Mouse (Mus musculus) neural tube, embryonic 11.5 days (tissue): ENCODE measurements around the gene Mapk7. TPM values are rescaled to one million over a fixed set of nuclear protein-coding genes. Genes with fewer than 3 reads are reported as not detected.

Experiments used
- ATAC-seq: fragments of 200-750 bp; cut with Nextera tagmentation; 2 replicates; pipeline ENCODE4 v1.8.0; 2017; ENCODE audit warnings: moderate number of reproducible peaks, mild to moderate bottlenecking, moderate TSS enrichment, moderate library complexity; ENCODE audit not compliant: insufficient read depth, low FRiP score, low TSS enrichment
- DNase-seq: peaks from one replicate; pipeline ENCODE4 v3.0.0-alpha.2; 2015; ENCODE audit warnings: low spot score
- H3K27ac ChIP-seq: fragments of 300-500 bp; sonication (generic); 2 replicates; pipeline ENCODE4 v1.5.1; 2014; ENCODE audit warnings: low read depth, mild to moderate bottlenecking, low read length
- H3K27me3 ChIP-seq: fragments of 300-500 bp; sonication (generic); 2 replicates; pipeline ENCODE4 v1.6.1; 2014; ENCODE audit warnings: mild to moderate bottlenecking, low read length, mixed read lengths; ENCODE audit not compliant: control insufficient read depth, insufficient read depth
- H3K36me3 ChIP-seq: fragments of 300-500 bp; sonication (generic); 2 replicates; pipeline ENCODE4 v1.6.1; 2014; ENCODE audit warnings: mild to moderate bottlenecking, low read length, moderate library complexity, mixed read lengths; ENCODE audit not compliant: control insufficient read depth, insufficient read depth
- H3K4me1 ChIP-seq: fragments of 300-500 bp; sonication (generic); 2 replicates; pipeline ENCODE4 v1.6.1; 2014; ENCODE audit warnings: low read length, mixed read lengths; ENCODE audit not compliant: control insufficient read depth, insufficient read depth
- H3K4me2 ChIP-seq: fragments of 300-500 bp; sonication (generic); 2 replicates; pipeline ENCODE4 v1.6.1; 2014; ENCODE audit warnings: low read depth, mild to moderate bottlenecking, moderate library complexity
- H3K4me3 ChIP-seq: fragments of 300-500 bp; sonication (generic); 2 replicates; pipeline ENCODE4 v1.5.1; 2014; ENCODE audit warnings: low read depth, low read length
- H3K9ac ChIP-seq: fragments of 300-500 bp; sonication (generic); 2 replicates; pipeline ENCODE4 v1.6.1; 2014; ENCODE audit warnings: mild to moderate bottlenecking, low read length
- H3K9me3 ChIP-seq: fragments of 300-500 bp; sonication (generic); 2 replicates; pipeline ENCODE4 v1.6.1; 2016; ENCODE audit warnings: low read length; ENCODE audit not compliant: control insufficient read depth
- WGBS: fragments of 180-500 bp; shearing (Covaris S2); extraction: QIAGEN DNeasy Blood & Tissue Kit; methylation state at CpG from one replicate; pipeline ENCODE4 v1.1.7; 2014; 5-methylcytosine and 5-hydroxymethylcytosine counted together
- polyA plus RNA-seq: library from polyadenylated mRNA; unstranded; fragments of >200 nt; fragmentation: Nextera tagmentation; extraction: Ambion mirVana; gene quantifications from 2 replicates; pipeline ENCODE4 v1.2.1, GENCODE M21; 2014

The Mapk7 gene
- polyA plus RNA-seq, 1 experiment from 2014 or later: 76.7 TPM

DNA sequence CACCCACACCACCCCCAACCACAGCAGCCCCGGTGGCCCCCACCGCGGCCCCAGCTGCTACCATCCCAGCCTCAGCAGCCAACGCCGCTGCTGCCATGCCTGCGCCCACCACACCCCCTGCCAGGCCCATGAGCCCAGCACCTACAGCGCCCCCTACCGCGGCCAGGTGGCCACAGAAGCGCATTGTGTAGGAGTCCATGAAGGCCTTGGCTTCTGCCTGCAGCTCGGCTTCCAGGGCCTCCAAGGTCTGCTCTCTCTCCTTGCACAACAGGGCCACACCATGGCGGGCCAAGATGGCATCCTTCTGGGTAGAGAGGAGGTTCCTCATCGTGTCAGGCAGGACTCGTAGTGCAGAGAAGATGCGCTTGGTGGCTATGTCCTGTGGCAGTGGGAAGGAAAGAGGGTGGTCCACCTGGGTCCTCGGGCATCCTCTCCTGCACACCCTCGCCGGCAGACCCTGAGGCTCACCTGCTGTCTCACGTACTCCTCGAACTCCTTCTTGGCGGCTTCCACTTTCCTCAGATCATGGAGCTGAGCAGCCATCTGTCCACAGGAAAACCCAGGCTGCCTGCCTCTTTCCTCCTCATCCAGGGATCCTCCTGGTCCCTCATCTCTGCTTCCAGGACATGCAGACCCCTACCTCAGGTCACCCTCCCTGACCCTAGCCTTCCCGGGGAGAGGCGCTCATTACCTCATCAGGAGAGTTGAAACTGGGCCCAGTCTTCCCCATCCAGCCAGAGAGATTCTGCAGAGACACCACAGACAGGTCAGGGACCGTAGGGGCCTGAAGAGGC, 44.5 kb downstream of the Mapk7 start:
- Histone ChIP-seq H3K4me2 (no peak overlapping the region), H3K9me3 (no peaks in the 10 kb centered on the region), H3K4me1 (no peaks in the 10 kb centered on the region), H3K36me3 (no peaks in the 10 kb centered on the region), H3K4me3 (no peak overlapping the region), H3K27me3 (no peaks in the 10 kb centered on the region), H3K9ac (no peak overlapping the region), H3K27ac (no peak overlapping the region)
- WGBS: 71% methylated on average over 24 of the region's 24 CpGs
- no peak for ATAC-seq
- DNase-seq: no peak

GRCm38 (mm10) chr11:61448599-61449225, 45.5 kb downstream of the Mapk7 start:
- DNase-seq (no peak), ATAC-seq (no peak)
- Histone ChIP-seq H3K4me3 (no peak overlapping the region), H3K27me3 (no peaks in the 10 kb centered on the region), H3K9ac (no peak overlapping the region), H3K27ac (no peak overlapping the region), H3K36me3 (no peaks in the 10 kb centered on the region), H3K4me1 (no peaks in the 10 kb centered on the region), H3K9me3 (no peaks in the 10 kb centered on the region), H3K4me2 (no peak overlapping the region)
- WGBS: 81% methylated on average over 9 of the region's 9 CpGs

GRCm38 (mm10) chr11:61448041-61448440, 46.2 kb downstream of the Mapk7 start:
- DNase-seq: no peak
- no peaks in the 10 kb centered on the region for H3K36me3 ChIP-seq
- H3K4me3 ChIP-seq: no peak overlapping the region
- H3K27ac ChIP-seq: no peak overlapping the region
- H3K4me1 ChIP-seq: no peaks in the 10 kb centered on the region
- H3K27me3 ChIP-seq: no peaks in the 10 kb centered on the region
- H3K4me2 ChIP-seq: no peak overlapping the region
- ATAC-seq: no peak
- no peaks in the 10 kb centered on the region for H3K9me3 ChIP-seq
- WGBS: 74% methylated on average over 5 of the region's 5 CpGs
- H3K9ac ChIP-seq: no peak overlapping the region

- 85% methylated on average over 8 of the region's 8 CpGs for WGBS
- Histone ChIP-seq H3K4me1 (no peaks in the 10 kb centered on the region), H3K9me3 (no peaks in the 10 kb centered on the region), H3K4me2 (no peak overlapping the region), H3K4me3 (no peak overlapping the region), H3K27ac (no peak overlapping the region), H3K36me3 (no peaks in the 10 kb centered on the region), H3K27me3 (no peaks in the 10 kb centered on the region), H3K9ac (no peak overlapping the region)
- ATAC-seq: no peak
- no peak for DNase-seq
Observed at GRCm38 (mm10) chr11:61447296-61447695, 46.9 kb downstream of the Mapk7 start.

GRCm38 (mm10) chr11:61443807-61444206, 50.4 kb downstream of the Mapk7 start:
- H3K9me3 ChIP-seq: no peaks in the 10 kb centered on the region
- no peaks in the 10 kb centered on the region for H3K36me3 ChIP-seq
- H3K4me3 ChIP-seq: no peak overlapping the region
- DNase-seq (no peak), ATAC-seq (no peak)
- H3K9ac ChIP-seq: no peak overlapping the region
- no peaks in the 10 kb centered on the region for H3K27me3 ChIP-seq
- no peak overlapping the region for H3K27ac ChIP-seq
- H3K4me2 ChIP-seq: no peak overlapping the region
- WGBS: 87% methylated on average over 6 of the region's 6 CpGs
- no peaks in the 10 kb centered on the region for H3K4me1 ChIP-seq

- no peaks in the 10 kb centered on the region for H3K9me3 ChIP-seq
- no peaks in the 10 kb centered on the region for H3K4me1 ChIP-seq
- no peak overlapping the region for H3K4me2 ChIP-seq
- 83% methylated on average over 7 of the region's 7 CpGs for WGBS
- DNase-seq: no peak
- H3K27ac ChIP-seq: no peak overlapping the region
- no peaks in the 10 kb centered on the region for H3K27me3 ChIP-seq
- ATAC-seq: no peak
- H3K4me3 ChIP-seq: no peak overlapping the region
- no peaks in the 10 kb centered on the region for H3K36me3 ChIP-seq
- H3K9ac ChIP-seq: no peak overlapping the region
Observed at GRCm38 (mm10) chr11:61441670-61442069, 52.5 kb downstream of the Mapk7 start.

DNA sequence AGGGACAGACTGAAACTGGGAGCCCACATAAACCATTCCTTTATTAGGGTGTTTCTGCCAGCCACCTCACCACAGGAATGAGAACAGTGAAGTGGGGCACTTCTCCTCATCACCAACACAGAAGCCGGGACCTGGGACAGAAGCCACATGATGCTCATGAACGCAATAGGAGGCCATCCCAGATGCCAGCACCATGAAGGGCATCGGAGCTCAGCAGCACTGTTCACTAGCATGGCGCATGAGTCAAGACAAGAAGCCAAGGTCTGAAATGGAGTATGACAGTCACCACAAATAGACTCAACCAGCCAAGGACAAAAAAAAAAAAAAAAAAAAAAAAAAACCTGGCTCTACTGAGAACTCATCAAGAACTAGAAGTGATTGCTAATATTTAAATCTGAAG, 53.8 kb downstream of the Mapk7 start:
- Histone ChIP-seq H3K4me1 (no peaks in the 10 kb centered on the region), H3K27ac (no peak overlapping the region), H3K9me3 (no peaks in the 10 kb centered on the region), H3K4me3 (no peak overlapping the region), H3K27me3 (no peaks in the 10 kb centered on the region), H3K36me3 (no peaks in the 10 kb centered on the region), H3K4me2 (no peak overlapping the region), H3K9ac (no peak overlapping the region)
- WGBS: 97% methylated on average over 4 of the region's 4 CpGs
- no peak for DNase-seq
- no peak for ATAC-seq

DNA sequence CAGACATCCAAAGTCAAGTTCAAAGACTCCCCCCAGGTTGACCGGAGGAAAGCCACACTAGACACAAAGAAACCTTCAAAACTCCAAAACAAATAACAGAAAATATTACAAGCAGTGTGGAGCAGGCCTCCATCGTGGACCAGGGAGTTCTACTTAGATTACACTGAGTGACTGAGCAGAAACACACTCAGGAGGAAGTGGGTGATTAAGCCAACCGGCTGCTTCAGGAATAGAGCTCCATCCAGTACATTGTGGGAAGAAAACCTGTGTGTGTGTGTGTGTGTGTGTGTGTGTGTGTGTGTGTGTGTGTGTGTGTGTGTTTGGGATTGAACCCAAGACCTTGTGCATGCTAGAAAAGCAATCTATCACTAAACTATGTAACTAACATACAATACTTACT, 55.0 kb downstream of the Mapk7 start:
- Histone ChIP-seq H3K36me3 (no peaks in the 10 kb centered on the region), H3K27me3 (no peaks in the 10 kb centered on the region), H3K4me3 (no peak overlapping the region), H3K4me2 (no peak overlapping the region), H3K9me3 (no peaks in the 10 kb centered on the region), H3K27ac (no peak overlapping the region), H3K4me1 (no peaks in the 10 kb centered on the region), H3K9ac (no peak overlapping the region)
- DNase-seq: no peak
- 74% methylated on average over 3 of the region's 3 CpGs for WGBS
- no peak for ATAC-seq
